Mouse (Mus musculus): Measurements from ENCODE around the gene Riok2. TPM values are rescaled to one million over a fixed set of nuclear protein-coding genes. Genes with fewer than 3 reads are reported as not detected.

Gene Riok2
- polyA plus RNA-seq, 1 experiment, result 10.3 TPM

DNA sequence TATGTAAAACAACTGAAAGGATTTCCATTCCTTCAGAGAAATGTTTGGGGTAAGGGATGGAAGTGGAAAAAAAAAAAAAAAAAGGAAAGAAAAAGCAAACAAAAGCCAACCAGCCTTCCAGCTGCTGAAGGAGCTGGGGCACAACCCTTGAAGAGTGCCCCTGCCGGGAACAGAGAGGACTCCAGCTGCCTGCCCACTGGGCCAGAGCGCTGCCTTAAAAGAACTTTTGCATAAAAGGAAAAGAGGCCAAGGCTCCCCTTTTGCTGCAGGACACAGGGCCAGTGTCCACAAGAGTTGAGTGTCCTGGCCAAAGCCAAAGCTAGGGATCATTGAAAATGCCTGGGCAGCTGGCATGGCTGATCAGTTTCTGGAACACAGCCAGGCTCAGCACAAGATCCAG is 35.5 kb downstream of the Riok2 start:
- WGBS, result 80% methylated on average over 2 of the region's 2 CpGs
- Histone ChIP-seq H3K27ac (ENCODE audit: control insufficient read depth, insufficient read depth, low read depth, low read length, poor library complexity) (no peak overlapping the region), H3K4me1 (ENCODE audit: control insufficient read depth, insufficient read depth, low read length) (no peaks in the 10 kb centered on the region), H3K4me3 (replicated peaks; ENCODE audit: control insufficient read depth, low read depth, low read length) (no peak overlapping the region)
- TF ChIP-seq CTCF (IDR thresholded peaks at IDR 0.05; ENCODE audit: control insufficient read depth, insufficient read depth, low read length) (no peak), POLR2A (IDR thresholded peaks at IDR 0.05; ENCODE audit: borderline replicate concordance, control insufficient read depth, low read depth, low read length) (no peak)

GRCm38 (mm10) chr17:17411443-17411842 is 37.3 kb downstream of the Riok2 start:
- TF ChIP-seq CTCF (IDR thresholded peaks at IDR 0.05; ENCODE audit: control insufficient read depth, insufficient read depth, low read length), result no peak
- no peak for TF ChIP-seq POLR2A (IDR thresholded peaks at IDR 0.05; ENCODE audit: borderline replicate concordance, control insufficient read depth, low read depth, low read length)

GRCm38 (mm10) chr17:17412176-17412575 is 38.1 kb downstream of the Riok2 start:
- Histone ChIP-seq H3K4me1 (ENCODE audit: control insufficient read depth, insufficient read depth, low read length) (no peaks in the 10 kb centered on the region), H3K27ac (ENCODE audit: control insufficient read depth, insufficient read depth, low read depth, low read length, poor library complexity) (no peak overlapping the region), H3K4me3 (replicated peaks; ENCODE audit: control insufficient read depth, low read depth, low read length) (no peak overlapping the region)
- TF ChIP-seq CTCF (IDR thresholded peaks at IDR 0.05; ENCODE audit: control insufficient read depth, insufficient read depth, low read length), result no peak
- no peak for TF ChIP-seq POLR2A (IDR thresholded peaks at IDR 0.05; ENCODE audit: borderline replicate concordance, control insufficient read depth, low read depth, low read length)
- WGBS, result 82% methylated on average over 2 of the region's 2 CpGs

More at GRCm38 (mm10) chr17:17411443-17411842, 37.3 kb downstream of the Riok2 start:
- Histone ChIP-seq H3K4me3 (replicated peaks; ENCODE audit: control insufficient read depth, low read depth, low read length) (no peak overlapping the region), H3K27ac (ENCODE audit: control insufficient read depth, insufficient read depth, low read depth, low read length, poor library complexity) (no peak overlapping the region), H3K4me1 (ENCODE audit: control insufficient read depth, insufficient read depth, low read length) (no peaks in the 10 kb centered on the region)
- WGBS, result 68% methylated on average over 2 of the region's 2 CpGs

DNA sequence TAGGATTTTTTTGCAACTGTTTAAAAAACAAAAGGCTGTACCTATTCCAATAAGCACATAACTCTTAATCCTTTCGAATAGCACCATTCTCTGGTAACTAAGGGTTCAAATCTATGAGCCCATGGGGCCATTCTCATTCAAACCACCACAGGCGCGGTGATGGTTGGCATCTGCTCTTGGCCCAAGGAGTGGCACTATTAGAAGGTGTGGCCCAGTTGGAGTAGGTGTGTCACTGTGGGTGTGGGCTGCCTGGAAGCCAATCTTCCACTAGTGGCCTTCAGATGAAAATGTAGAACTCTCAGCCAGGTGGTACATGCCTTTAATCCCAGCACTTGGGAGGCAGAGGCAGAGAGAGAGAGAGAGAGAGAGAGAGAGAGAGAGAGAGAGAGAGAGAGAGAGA is 40.1 kb downstream of the Riok2 start:
- H3K4me1 ChIP-seq (ENCODE audit: control insufficient read depth, insufficient read depth, low read length), result no peaks in the 10 kb centered on the region
- TF ChIP-seq POLR2A (IDR thresholded peaks at IDR 0.05; ENCODE audit: borderline replicate concordance, control insufficient read depth, low read depth, low read length), result no peak
- no peak overlapping the region for H3K4me3 ChIP-seq (replicated peaks; ENCODE audit: control insufficient read depth, low read depth, low read length)
- 89% methylated on average over 3 of the region's 3 CpGs for WGBS
- no peak overlapping the region for H3K27ac ChIP-seq (ENCODE audit: control insufficient read depth, insufficient read depth, low read depth, low read length, poor library complexity)

GRCm38 (mm10) chr17:17424609-17425307 is 50.6 kb downstream of the Riok2 start:
- TF ChIP-seq POLR2A (IDR thresholded peaks at IDR 0.05; ENCODE audit: borderline replicate concordance, control insufficient read depth, low read depth, low read length) (no peak), CTCF (IDR thresholded peaks at IDR 0.05; ENCODE audit: control insufficient read depth, insufficient read depth, low read length) (no peak)
- 51% methylated on average over 4 of the region's 4 CpGs for WGBS
- Histone ChIP-seq H3K4me3 (replicated peaks; ENCODE audit: control insufficient read depth, low read depth, low read length) (no peak overlapping the region), H3K27ac (ENCODE audit: control insufficient read depth, insufficient read depth, low read depth, low read length, poor library complexity) (no peak overlapping the region), H3K4me1 (ENCODE audit: control insufficient read depth, insufficient read depth, low read length) (no peaks in the 10 kb centered on the region)

DNA sequence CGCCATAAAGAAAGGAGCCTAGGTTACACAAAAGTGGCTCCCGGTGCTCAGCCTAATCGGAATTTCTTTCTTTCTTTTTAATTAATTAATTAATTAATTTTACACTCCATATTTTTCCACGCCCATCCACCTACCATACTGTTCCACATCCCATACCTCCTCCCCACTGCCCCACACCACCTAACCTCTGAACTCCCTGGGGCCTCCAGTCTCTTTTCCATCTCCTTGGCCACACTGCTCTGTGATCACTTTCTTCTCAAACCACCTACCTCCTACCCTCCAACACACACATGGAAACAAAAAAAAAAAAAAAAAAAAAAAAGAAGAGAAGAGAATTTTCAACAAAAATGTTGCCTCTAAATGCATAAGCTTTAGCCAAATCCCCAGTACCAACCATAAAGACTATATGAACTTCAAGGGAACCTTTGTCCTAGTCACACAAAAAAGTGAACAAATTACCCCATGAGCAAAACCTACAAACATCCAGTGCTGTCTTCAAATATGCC is 51.3 kb downstream of the Riok2 start:
- no peaks in the 10 kb centered on the region for H3K4me1 ChIP-seq (ENCODE audit: control insufficient read depth, insufficient read depth, low read length)
- TF ChIP-seq CTCF (IDR thresholded peaks at IDR 0.05; ENCODE audit: control insufficient read depth, insufficient read depth, low read length) (no peak), POLR2A (IDR thresholded peaks at IDR 0.05; ENCODE audit: borderline replicate concordance, control insufficient read depth, low read depth, low read length) (no peak)
- no peak overlapping the region for H3K4me3 ChIP-seq (replicated peaks; ENCODE audit: control insufficient read depth, low read depth, low read length)
- H3K27ac ChIP-seq (ENCODE audit: control insufficient read depth, insufficient read depth, low read depth, low read length, poor library complexity), result no peak overlapping the region
- WGBS, result 75% methylated on average over 4 of the region's 4 CpGs

DNA sequence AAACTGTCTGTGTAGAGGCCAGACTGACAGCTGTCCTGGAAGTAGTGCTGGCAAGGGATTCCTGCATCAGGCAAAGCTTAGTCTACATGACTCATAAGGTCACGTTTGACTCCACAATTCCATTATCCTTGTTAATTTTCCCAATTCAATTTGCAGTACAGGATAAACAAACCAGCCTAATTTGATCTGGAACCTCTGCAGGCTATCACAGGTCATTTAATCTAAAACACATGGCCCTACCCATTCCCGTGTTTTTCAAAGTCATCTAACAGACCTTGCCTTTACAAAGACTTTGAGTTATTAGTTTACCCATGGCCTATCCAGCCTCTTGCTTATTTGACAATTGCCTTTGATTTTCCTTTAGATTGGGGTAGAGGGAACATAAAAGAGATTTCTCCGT is 51.8 kb downstream of the Riok2 start:
- Histone ChIP-seq H3K27ac (ENCODE audit: control insufficient read depth, insufficient read depth, low read depth, low read length, poor library complexity) (no peak overlapping the region), H3K4me1 (ENCODE audit: control insufficient read depth, insufficient read depth, low read length) (no peaks in the 10 kb centered on the region), H3K4me3 (replicated peaks; ENCODE audit: control insufficient read depth, low read depth, low read length) (no peak overlapping the region)
- TF ChIP-seq CTCF (IDR thresholded peaks at IDR 0.05; ENCODE audit: control insufficient read depth, insufficient read depth, low read length) (no peak), POLR2A (IDR thresholded peaks at IDR 0.05; ENCODE audit: borderline replicate concordance, control insufficient read depth, low read depth, low read length) (no peak)
- 75% methylated on average over 3 of the region's 3 CpGs for WGBS

- no peak overlapping the region for H3K4me3 ChIP-seq (replicated peaks; ENCODE audit: control insufficient read depth, low read depth, low read length)
- no peak for TF ChIP-seq POLR2A (IDR thresholded peaks at IDR 0.05; ENCODE audit: borderline replicate concordance, control insufficient read depth, low read depth, low read length)
- no peak overlapping the region for H3K27ac ChIP-seq (ENCODE audit: control insufficient read depth, insufficient read depth, low read depth, low read length, poor library complexity)
- 76% methylated on average over 2 of the region's 2 CpGs for WGBS
- H3K4me1 ChIP-seq (ENCODE audit: control insufficient read depth, insufficient read depth, low read length), result no peaks in the 10 kb centered on the region
Measured at GRCm38 (mm10) chr17:17428888-17429287, 54.8 kb downstream of the Riok2 start.

GRCm38 (mm10) chr17:17433679-17434078 is 59.6 kb downstream of the Riok2 start:
- no peak overlapping the region for H3K27ac ChIP-seq (ENCODE audit: control insufficient read depth, insufficient read depth, low read depth, low read length, poor library complexity)

More at GRCm38 (mm10) chr17:17433679-17434078, 59.6 kb downstream of the Riok2 start:
- Histone ChIP-seq H3K4me1 (ENCODE audit: control insufficient read depth, insufficient read depth, low read length) (no peaks in the 10 kb centered on the region), H3K4me3 (replicated peaks; ENCODE audit: control insufficient read depth, low read depth, low read length) (no peak overlapping the region)
- 59% methylated on average over 4 of the region's 4 CpGs for WGBS
- no peak for TF ChIP-seq POLR2A (IDR thresholded peaks at IDR 0.05; ENCODE audit: borderline replicate concordance, control insufficient read depth, low read depth, low read length)
- no peak for TF ChIP-seq CTCF (IDR thresholded peaks at IDR 0.05; ENCODE audit: control insufficient read depth, insufficient read depth, low read length)

All from bone marrow, adult 2 months (tissue).